Mouse (Mus musculus) heart, adult 2 months (tissue): Measurements from ENCODE around the gene Shbg. TPM values are rescaled to one million over a fixed set of nuclear protein-coding genes. Genes with fewer than 3 reads are reported as not detected.

Experiments used
- DNase-seq, 2 experiments: peaks; one replicate each; pipeline ENCODE4 v3.0.0; 2021
- H3K27ac ChIP-seq: fragments of 200-600 bp; 2 replicates; pipeline ENCODE4 v1.8.1; 2022
- H3K27me3 ChIP-seq: fragments of 200-500 bp; 2 replicates; pipeline ENCODE4 v1.6.1; 2012; ENCODE audit warnings: mild to moderate bottlenecking, low read length, inconsistent platforms, mixed read lengths; ENCODE audit not compliant: control insufficient read depth, insufficient read depth
- H3K36me3 ChIP-seq: fragments of 200-500 bp; 2 replicates; pipeline ENCODE4 v1.6.1; 2012; ENCODE audit warnings: low read length, inconsistent platforms; ENCODE audit not compliant: control insufficient read depth, insufficient read depth
- H3K4me1 ChIP-seq: fragments of 200-500 bp; 2 replicates; pipeline ENCODE4 v1.6.1; 2011; ENCODE audit warnings: low read length; ENCODE audit not compliant: control insufficient read depth, insufficient read depth
- H3K4me3 ChIP-seq: fragments of 200-600 bp; 2 replicates; pipeline ENCODE4 v1.8.1; 2022
- H3K79me2 ChIP-seq: fragments of 200-500 bp; replicated peaks from 2 replicates; pipeline ENCODE4 v1.6.1; 2012; ENCODE audit warnings: mild to moderate bottlenecking, inconsistent platforms, low read length, moderate library complexity, mixed read lengths; ENCODE audit not compliant: control insufficient read depth, insufficient read depth
- H3K9ac ChIP-seq: fragments of 200-500 bp; 2 replicates; pipeline ENCODE4 v1.6.1; 2012; ENCODE audit warnings: low read depth, mild to moderate bottlenecking, control low read depth, inconsistent platforms, low read length, mixed read lengths
- CTCF ChIP-seq: fragments of 200-600 bp; IDR thresholded peaks from 2 replicates; pipeline ENCODE4 v1.8.1; 2022; ENCODE audit warnings: antibody characterized with exemption, mild to moderate bottlenecking, moderate library complexity
- EP300 ChIP-seq: fragments of 200-500 bp; IDR thresholded peaks from 2 replicates; pipeline ENCODE4 v1.6.1; 2011; ENCODE audit warnings: low read depth, low read length, control low read depth; ENCODE audit not compliant: insufficient read depth
- POLR2A ChIP-seq: fragments of 200-500 bp; IDR thresholded peaks from 2 replicates; pipeline ENCODE4 v1.6.1; 2011; ENCODE audit warnings: mild to moderate bottlenecking, low read depth, low read length, control low read depth; ENCODE audit not compliant: insufficient read depth
- WGBS: fragments of 180-500 bp; shearing (Covaris S2); methylation state at CpG from one replicate; pipeline ENCODE4 v1.1.7; 2018; 5-methylcytosine and 5-hydroxymethylcytosine counted together
- intact Hi-C: fragments of 180-260 bp; cut with DNase I; formaldehyde crosslinking; loops from one replicate; pipeline ENCODE4 v1.15.1; 2025
- polyA plus RNA-seq: library from polyadenylated mRNA; depleted of rRNA; stranded (reverse); fragments of >200 nt; gene quantifications from 2 replicates; pipeline ENCODE4 v1.2.3, GENCODE M21; 2012
- total RNA-seq, 2 experiments: library from RNA; stranded (reverse); gene quantifications; 2 replicates each; pipeline ENCODE4 v1.2.3; 2021

The Shbg gene
- total and polyA plus RNA-seq, 3 experiments: not detected

- 53% methylated on average over 5 of the region's 5 CpGs for WGBS
- no peak for DNase-seq
- no peaks in the 10 kb centered on the region for H3K36me3 ChIP-seq
- H3K27me3 ChIP-seq: no peaks in the 10 kb centered on the region
- intact Hi-C loops: loop anchor here (2.0 kb wide), 1 partner anchor 27 kb away; no protein-coding TSS in a partner anchor
- H3K27ac ChIP-seq: no peak overlapping the region
- no peak overlapping the region for H3K4me3 ChIP-seq
- no peak for TF ChIP-seq EP300
- TF ChIP-seq CTCF: no peak
- TF ChIP-seq POLR2A: no peak
- peaks cover 2% of the 10 kb centered on the region for H3K4me1 ChIP-seq
- peak overlapping the region; percentile 10; the same call in 1 of the 2 replicates for H3K9ac ChIP-seq
- no peaks in the 10 kb centered on the region for H3K79me2 ChIP-seq
These were observed 38.4 kb upstream of the Shbg start for GRCm38 (mm10) chr11:69656065-69656455.

GRCm38 (mm10) chr11:69655264-69656064, 37.8 kb upstream of the Shbg start, which contains the start of gene Sox15:
Sox15 (plus strand) TSS chr11:69655314.
- H3K27me3 ChIP-seq: no peaks in the 10 kb centered on the region
- intact Hi-C loops: loop anchor here (2.0 kb wide), 2 partner anchors 27 to 99 kb away; no protein-coding TSS in a partner anchor
- H3K27ac ChIP-seq: no peak within 1 kb of the TSS
- no peaks in the 10 kb centered on the region for H3K36me3 ChIP-seq
- TF ChIP-seq POLR2A (no peak), CTCF (peak; percentile 90)
- 24% methylated on average over 34 of the region's 34 CpGs for WGBS
- H3K9ac ChIP-seq: peak within 1 kb of the TSS; percentile 10; the same call in 1 of the 2 replicates
- H3K79me2 ChIP-seq: no peaks in the 10 kb centered on the region
- peaks cover 2% of the 10 kb centered on the region for H3K4me1 ChIP-seq
- H3K4me3 ChIP-seq: no peak within 1 kb of the TSS
- peak; percentile 70 to 76 for DNase-seq

- Histone ChIP-seq H3K9ac (no peak overlapping the region), H3K79me2 (no peaks in the 10 kb centered on the region), H3K27ac (no peak overlapping the region), H3K4me1 (peaks cover 2% of the 10 kb centered on the region), H3K27me3 (no peaks in the 10 kb centered on the region), H3K4me3 (no peak overlapping the region), H3K36me3 (no peaks in the 10 kb centered on the region)
- TF ChIP-seq CTCF (no peak), POLR2A (no peak), EP300 (no peak)
- intact Hi-C loops: loop anchor here (2.0 kb wide), 1 partner anchor 100 kb away; no protein-coding TSS in a partner anchor
- 46% methylated on average over 9 of the region's 9 CpGs for WGBS
- no peak for DNase-seq
These were observed 37.1 kb upstream of the Shbg start for GRCm38 (mm10) chr11:69654760-69655159.

- WGBS: 55% methylated on average over 5 of the region's 5 CpGs
- Histone ChIP-seq H3K27ac (no peak overlapping the region), H3K4me3 (no peak overlapping the region), H3K4me1 (peaks cover 2% of the 10 kb centered on the region), H3K9ac (no peak overlapping the region), H3K27me3 (no peaks in the 10 kb centered on the region), H3K79me2 (no peaks in the 10 kb centered on the region), H3K36me3 (no peaks in the 10 kb centered on the region)
- no peak for DNase-seq
- intact Hi-C loops: no loop called here
- TF ChIP-seq EP300: no peak
These were observed 35.7 kb upstream of the Shbg start for GRCm38 (mm10) chr11:69653399-69653798.

GRCm38 (mm10) chr11:69645860-69646259, 28.2 kb upstream of the Shbg start:
- H3K27ac ChIP-seq: no peak overlapping the region
- H3K79me2 ChIP-seq: no peaks in the 10 kb centered on the region
- no peak for DNase-seq
- WGBS: 69% methylated on average over 5 of the region's 5 CpGs
- no peak for TF ChIP-seq POLR2A
- TF ChIP-seq EP300: no peak
- TF ChIP-seq CTCF: no peak
- H3K4me3 ChIP-seq: no peak overlapping the region
- intact Hi-C loops: no loop called here
- H3K4me1 ChIP-seq: no peaks in the 10 kb centered on the region
- H3K36me3 ChIP-seq: peaks cover 5% of the 10 kb centered on the region
- no peaks in the 10 kb centered on the region for H3K27me3 ChIP-seq
- H3K9ac ChIP-seq: no peak overlapping the region

- peaks cover 19% of the 10 kb centered on the region for H3K36me3 ChIP-seq
- no peaks in the 10 kb centered on the region for H3K27me3 ChIP-seq
- TF ChIP-seq POLR2A (no peak), CTCF (no peak), EP300 (no peak)
- H3K9ac ChIP-seq: no peak overlapping the region
- no peak for DNase-seq
- WGBS: 77% methylated on average over 3 of the region's 3 CpGs
- H3K4me1 ChIP-seq: peaks cover 5% of the 10 kb centered on the region
- H3K27ac ChIP-seq: no peak overlapping the region
- intact Hi-C loops: no loop called here
- H3K4me3 ChIP-seq: no peak overlapping the region
- peaks cover 2% of the 10 kb centered on the region for H3K79me2 ChIP-seq
These were observed 17.8 kb upstream of the Shbg start for GRCm38 (mm10) chr11:69635471-69635870.
